Mouse (Mus musculus) ES-E14 (cell line): ENCODE data around the gene Cpvl. TPM values are rescaled to one million over a fixed set of nuclear protein-coding genes. Genes with fewer than 3 reads are reported as not detected.

Experiments
- DNase-seq: peaks from one replicate; pipeline ENCODE4 v3.0.0-alpha.2; 2013; ENCODE audit warnings: low read depth, low spot score
- H3K27ac ChIP-seq: 2 replicates; pipeline ENCODE4 v1.5.1; 2012; ENCODE audit warnings: low read depth, mild to moderate bottlenecking, low read length, moderate library complexity, mixed read lengths; ENCODE audit not compliant: poor library complexity, insufficient read depth, severe bottlenecking
- H3K36me3 ChIP-seq: 2 replicates; pipeline ENCODE4 v1.6.1; 2012; ENCODE audit warnings: mild to moderate bottlenecking, low read length, moderate library complexity, mixed read lengths; ENCODE audit not compliant: control insufficient read depth, poor library complexity, insufficient read depth, severe bottlenecking
- H3K4me1 ChIP-seq, 2 experiments: fragments of 150-350 bp in 1 of 2; sonication (generic) in 1 of 2; 2 replicates each; pipeline ENCODE4 v1.6.1; 2012; ENCODE audit warnings: low read length in 2 of 2, mild to moderate bottlenecking in 1 of 2, mixed read lengths in 1 of 2; ENCODE audit not compliant: control insufficient read depth in 2 of 2, insufficient read depth in 2 of 2, poor library complexity in 1 of 2
- H3K4me3 ChIP-seq, 2 experiments: fragments of 150-350 bp in 1 of 2; sonication (generic) in 1 of 2; 2 replicates each; pipeline ENCODE4 v1.5.1; 2012; ENCODE audit warnings: low read length in 2 of 2, low read depth in 1 of 2, mild to moderate bottlenecking in 1 of 2, mixed read lengths in 1 of 2; ENCODE audit not compliant: insufficient read depth in 1 of 2, poor library complexity in 1 of 2, severe bottlenecking in 1 of 2
- H3K9ac ChIP-seq: 2 replicates; pipeline ENCODE4 v1.6.1; 2012; ENCODE audit warnings: low read depth, mild to moderate bottlenecking, low read length, mixed read lengths; ENCODE audit not compliant: poor library complexity, insufficient read depth, severe bottlenecking
- H3K9me3 ChIP-seq: fragments of 150-350 bp; sonication (generic); 2 replicates; pipeline ENCODE4 v1.6.1; 2012; ENCODE audit warnings: low read depth, mild to moderate bottlenecking, low read length; ENCODE audit not compliant: control insufficient read depth, insufficient read depth
- CHD2 ChIP-seq: IDR thresholded peaks from 2 replicates; pipeline ENCODE4 v1.6.1; 2014; ENCODE audit warnings: mild to moderate bottlenecking, low read depth, low read length, inconsistent platforms
- HCFC1 ChIP-seq: IDR thresholded peaks from 2 replicates; pipeline ENCODE4 v1.6.1; 2012; ENCODE audit warnings: low read length, inconsistent platforms, borderline replicate concordance; ENCODE audit not compliant: insufficient read depth
- MAFK ChIP-seq: IDR thresholded peaks from 2 replicates; pipeline ENCODE4 v1.6.1; 2014; ENCODE audit warnings: mild to moderate bottlenecking, low read depth, low read length, inconsistent platforms; ENCODE audit not compliant: insufficient read depth
- ZC3H11A ChIP-seq: IDR thresholded peaks from 2 replicates; pipeline ENCODE4 v1.6.1; 2012; ENCODE audit warnings: low read depth, mild to moderate bottlenecking, inconsistent platforms, low read length, borderline replicate concordance
- ZNF384 ChIP-seq: IDR thresholded peaks from 2 replicates; pipeline ENCODE4 v1.6.1; 2012; ENCODE audit warnings: low read depth, low read length, inconsistent platforms
- in situ Hi-C, 2 experiments: fragments of 600-800 bp; cut with MboI; formaldehyde crosslinking; loops; one replicate each; pipeline ENCODE4 v1.15.1; 2025; ENCODE audit warnings: low sequenced_read_pairs in 2 of 2, inconsistent platforms in 1 of 2; ENCODE audit not compliant: unreplicated experiment in 2 of 2
- total RNA-seq: library from RNA; depleted of rRNA; stranded (reverse); fragments of 300-350 nt; gene quantifications from 2 replicates; pipeline ENCODE4 v1.2.3, GENCODE M21; 2012

The Cpvl gene
- total RNA-seq, 1 experiment, result 0.40 TPM

DNA sequence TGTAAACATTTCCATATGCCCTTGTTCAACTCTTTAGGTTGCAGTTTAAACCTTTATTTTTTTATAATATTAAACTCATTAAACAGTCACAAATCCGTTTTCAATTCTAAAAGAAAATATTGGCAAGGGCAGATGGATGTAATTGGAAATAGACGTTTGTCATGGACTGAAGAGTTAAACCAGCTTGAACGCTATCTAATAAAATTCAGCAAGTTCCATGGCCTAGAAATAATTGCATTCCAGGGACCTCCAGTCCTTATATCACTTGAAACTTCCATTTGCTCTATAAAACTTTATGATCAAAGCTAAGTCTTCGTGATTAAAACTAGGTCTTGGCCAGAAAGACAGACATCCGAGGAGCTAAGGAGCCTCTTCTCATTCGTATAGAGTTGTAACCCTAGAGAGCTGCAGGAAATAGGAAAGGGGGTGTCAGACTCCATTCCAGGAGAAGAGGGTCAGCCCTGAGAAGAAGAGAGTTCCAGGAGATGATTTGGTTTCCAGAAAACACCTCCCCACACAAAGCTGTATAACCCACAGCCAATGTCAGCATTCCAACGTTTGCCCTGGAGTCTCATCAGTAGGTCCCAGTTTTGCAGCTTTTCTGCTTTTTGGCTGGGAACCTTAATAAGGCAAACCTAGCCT is 36.2 kb downstream of the Cpvl start:
- Histone ChIP-seq H3K4me3 (no peak overlapping the region), H3K4me1 (0 out of 4 replicates have a peak, but pooled peaks cover 0 to 3% of the 10 kb centered on the region in 2 experiments), H3K36me3 (no peaks in the 10 kb centered on the region), H3K27ac (no peak overlapping the region), H3K9me3 (no peaks in the 10 kb centered on the region), H3K9ac (no peak overlapping the region)
- no peak for TF ChIP-seq CHD2
- TF ChIP-seq HCFC1, result no peak
- TF ChIP-seq ZC3H11A, result no peak
- TF ChIP-seq ZNF384, result no peak
- no peak for TF ChIP-seq MAFK
- in situ Hi-C loops, result no loop called here
- DNase-seq, result no peak

DNA sequence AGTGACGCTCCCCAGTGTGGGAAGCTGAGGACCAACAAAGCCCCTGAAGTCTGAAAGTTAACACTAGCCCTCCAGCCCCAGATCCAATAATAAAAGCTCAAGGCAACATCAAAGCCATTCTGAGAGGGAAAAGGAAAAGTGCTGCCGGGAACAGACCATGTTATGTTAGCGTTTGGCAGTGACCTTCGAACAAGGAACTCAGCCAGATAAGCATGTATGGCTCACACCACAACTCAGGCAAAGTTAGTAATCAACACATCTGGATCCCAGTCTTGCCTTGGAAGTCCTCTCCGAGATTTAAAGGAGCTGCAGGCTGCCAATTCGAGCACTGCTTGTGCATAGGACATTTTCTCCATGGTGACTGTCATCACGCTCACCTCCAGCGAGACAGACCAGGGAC is 38.7 kb downstream of the Cpvl start:
- Histone ChIP-seq H3K9ac (no peak overlapping the region), H3K4me1 (0 out of 4 replicates have a peak, but pooled peaks cover 0 to 3% of the 10 kb centered on the region in 2 experiments), H3K9me3 (no peaks in the 10 kb centered on the region), H3K27ac (no peak overlapping the region), H3K4me3 (no peak overlapping the region), H3K36me3 (no peaks in the 10 kb centered on the region)
- TF ChIP-seq CHD2 (no peak), ZC3H11A (no peak), MAFK (no peak), HCFC1 (no peak), ZNF384 (no peak)
- DNase-seq, result no peak
- in situ Hi-C loops, result no loop called here

DNA sequence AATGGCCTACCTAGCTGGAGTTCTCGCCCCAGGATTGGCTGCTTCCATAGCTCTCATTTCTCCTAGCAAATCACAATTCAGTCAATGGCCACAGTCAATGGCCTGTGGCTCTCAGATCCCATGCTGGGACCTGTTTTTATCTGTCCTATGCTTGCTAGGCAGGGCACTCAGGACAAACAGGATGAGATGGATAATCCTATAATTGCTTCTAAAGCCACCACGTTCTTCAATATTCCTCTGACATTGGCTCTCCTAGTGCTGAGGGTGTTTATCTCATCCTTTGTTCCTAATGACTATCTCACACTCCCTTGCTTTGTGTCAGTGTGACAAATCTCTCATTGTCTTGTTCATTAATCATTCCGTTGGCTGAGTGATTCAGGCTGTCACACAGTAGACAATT is 39.5 kb downstream of the Cpvl start:
- H3K27ac ChIP-seq, result no peak overlapping the region
- H3K4me3 ChIP-seq, result no peak overlapping the region
- 0 out of 4 replicates have a peak, but pooled peaks cover 0 to 3% of the 10 kb centered on the region in 2 experiments for H3K4me1 ChIP-seq
- H3K9ac ChIP-seq, result no peak overlapping the region
- no peaks in the 10 kb centered on the region for H3K9me3 ChIP-seq
- no peak for TF ChIP-seq ZC3H11A
- in situ Hi-C loops, result no loop called here
- H3K36me3 ChIP-seq, result no peaks in the 10 kb centered on the region
- no peak for DNase-seq

DNA sequence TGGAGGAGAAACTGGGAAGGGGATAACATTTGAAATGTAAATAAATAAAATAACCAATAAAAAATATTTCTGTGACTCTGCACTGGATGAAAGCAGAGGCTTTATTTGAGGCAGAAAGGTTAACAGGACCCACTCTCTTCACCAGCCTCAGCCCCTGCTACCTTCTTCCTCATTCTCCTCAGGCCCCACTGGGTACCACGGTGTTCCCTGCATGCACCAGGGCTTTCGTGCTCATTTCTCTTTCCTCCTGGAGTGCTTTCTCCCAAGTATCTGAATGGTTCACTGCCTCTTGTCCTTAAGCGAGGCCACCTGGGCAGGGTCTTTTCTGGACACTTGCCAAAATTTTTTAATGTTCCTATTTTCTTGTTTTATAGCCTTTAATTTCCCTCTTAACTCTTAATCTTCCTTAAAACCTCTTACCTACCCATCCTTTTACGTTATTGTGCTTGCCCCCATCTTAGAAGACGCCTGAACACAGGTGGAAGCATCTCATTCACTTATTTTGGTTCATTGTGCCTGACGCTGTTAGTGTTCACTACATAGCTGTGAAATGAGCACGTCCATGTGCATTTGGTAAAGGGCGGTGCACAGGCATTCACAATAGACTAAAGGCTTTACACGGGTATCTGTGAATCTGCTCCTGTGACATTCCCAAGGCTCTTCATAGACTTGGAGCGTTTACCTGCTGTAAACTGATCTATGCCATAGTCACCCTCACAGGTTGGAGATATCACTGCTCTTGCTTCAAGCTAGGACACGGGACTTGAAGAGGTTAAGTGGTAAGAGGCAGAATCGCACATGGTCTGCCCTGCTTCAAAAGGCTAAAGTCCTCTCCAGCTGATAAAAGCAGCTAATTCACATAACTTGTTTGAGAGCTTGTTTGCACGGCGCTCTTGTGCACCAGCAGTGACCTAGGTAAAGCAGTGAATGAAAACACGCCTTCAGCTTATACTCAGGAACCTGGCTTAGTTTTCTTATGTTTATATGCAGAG is 41.0 kb downstream of the Cpvl start:
- in situ Hi-C loops, result no loop called here
- no peak overlapping the region for H3K4me3 ChIP-seq
- H3K9me3 ChIP-seq, result no peaks in the 10 kb centered on the region
- DNase-seq, result no peak
- no peak overlapping the region for H3K9ac ChIP-seq
- H3K36me3 ChIP-seq, result no peaks in the 10 kb centered on the region
- H3K27ac ChIP-seq, result no peak overlapping the region
- no peak for TF ChIP-seq HCFC1
- no peak for TF ChIP-seq CHD2
- TF ChIP-seq MAFK, result no peak
- no peak for TF ChIP-seq ZC3H11A
- TF ChIP-seq ZNF384, result no peak
- 0 out of 4 replicates have a peak, but pooled peaks cover 0 to 3% of the 10 kb centered on the region in 2 experiments for H3K4me1 ChIP-seq
